Mouse (Mus musculus): ENCODE data around the gene Ppm1m. TPM values are rescaled to one million over a fixed set of nuclear protein-coding genes. Genes with fewer than 3 reads are reported as not detected.

Gene Ppm1m
- 10 to 100 TPM; 19.4 to 21.8 TPM for total RNA-seq (2021)
- long read RNA-seq, experiment 1, partial matches to known transcripts, result 1 of 10 reads
- long read RNA-seq, experiment 1, other reads (novel, unspliced or antisense), result 5 of 10 reads
- long read RNA-seq, experiment 2, transcript Ppm1m-203 (10 exons, 1,846 nt), result major isoform, 9 of 19 reads
- long read RNA-seq, experiment 2, partial matches to known transcripts, result 1 of 19 reads
- long read RNA-seq, experiment 2, other reads (novel, unspliced or antisense), result 9 of 19 reads

DNA sequence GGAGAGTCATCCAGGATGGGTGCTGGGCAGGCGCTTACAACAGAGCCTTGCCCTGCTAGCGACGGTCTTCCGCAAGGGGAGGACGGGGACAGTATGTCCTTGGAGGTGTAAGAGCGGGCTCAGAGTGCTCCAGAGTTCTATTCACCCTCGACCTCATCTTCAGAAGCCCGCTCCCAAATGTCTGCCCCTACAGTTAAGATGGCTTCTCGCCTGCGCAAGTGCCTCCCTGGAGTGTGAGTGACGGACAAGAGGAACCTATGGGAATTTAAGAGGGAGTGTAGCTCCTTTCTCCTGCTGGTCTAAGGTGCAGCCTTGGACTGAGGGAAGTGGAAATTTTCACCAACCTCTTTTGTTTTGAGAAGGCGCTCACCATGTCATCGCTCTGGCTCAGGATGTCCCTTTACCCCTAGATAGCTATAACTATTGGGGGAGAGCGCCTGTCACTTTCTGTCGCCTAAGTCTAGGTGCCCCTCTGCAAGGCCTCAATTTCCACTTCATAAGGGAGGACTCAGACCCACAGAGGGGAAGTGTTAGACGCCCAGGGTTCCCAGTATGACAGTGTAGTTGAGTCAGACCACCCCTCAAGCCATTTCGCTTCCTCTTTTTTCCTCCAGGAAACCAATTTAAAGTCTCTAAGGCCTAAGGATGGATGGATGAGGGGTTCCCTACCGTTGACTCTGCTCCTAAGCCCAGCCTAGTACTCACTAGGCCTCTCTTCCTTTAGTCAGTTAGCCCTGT lies at the start of gene Ppm1m:
TSS of gene Ppm1m (minus strand) at position 212 of the 738 bp plus-strand sequence.
- Histone ChIP-seq H3K27ac (peak within 1 kb of the TSS; percentile 83), H3K4me3 (peak within 1 kb of the TSS; percentile 55)
- no peak for TF ChIP-seq CTCF (conservative IDR thresholded peaks at IDR 0.05)
- no peak for DNase-seq (ENCODE audit: low spot score in 2 of 2)

DNA sequence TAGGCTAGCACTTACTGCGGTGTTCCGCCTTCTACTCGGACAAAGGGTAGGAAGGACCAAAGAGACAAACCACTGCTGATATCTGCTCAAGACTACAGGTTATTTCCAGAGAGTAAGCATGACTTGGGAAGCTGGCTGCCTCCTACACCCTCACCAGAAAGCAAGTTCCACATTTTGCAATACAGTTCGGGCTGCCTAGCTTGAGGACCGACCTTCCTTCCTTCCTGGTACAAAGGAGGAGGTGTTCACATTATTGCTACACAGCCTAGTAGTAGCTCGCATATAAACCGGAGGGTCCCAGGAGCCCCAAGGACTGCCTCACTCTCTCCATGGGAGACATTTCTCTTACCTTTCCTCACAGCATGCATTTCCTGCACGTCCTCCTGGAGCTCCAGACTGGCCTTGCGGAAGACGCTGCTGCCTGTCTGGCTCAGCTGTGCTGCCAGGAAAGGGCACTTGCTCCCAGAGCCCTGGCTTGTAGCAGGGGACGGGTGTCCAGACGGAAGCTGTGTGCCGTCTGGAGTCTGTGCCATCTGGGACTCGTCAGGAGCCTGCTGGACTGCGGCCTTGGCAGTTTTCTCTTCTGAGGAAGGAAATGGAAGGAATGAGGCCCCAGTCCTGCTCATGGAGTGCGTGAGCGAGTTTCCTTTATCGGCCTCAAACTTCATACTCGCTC lies 43.4 kb upstream of the Ppm1m start:
- Histone ChIP-seq H3K27ac (peak overlapping the region; percentile 68), H3K4me3 (no peak overlapping the region)
- no peak for TF ChIP-seq CTCF (conservative IDR thresholded peaks at IDR 0.05)
- no peak for DNase-seq (ENCODE audit: low spot score in 2 of 2)

DNA sequence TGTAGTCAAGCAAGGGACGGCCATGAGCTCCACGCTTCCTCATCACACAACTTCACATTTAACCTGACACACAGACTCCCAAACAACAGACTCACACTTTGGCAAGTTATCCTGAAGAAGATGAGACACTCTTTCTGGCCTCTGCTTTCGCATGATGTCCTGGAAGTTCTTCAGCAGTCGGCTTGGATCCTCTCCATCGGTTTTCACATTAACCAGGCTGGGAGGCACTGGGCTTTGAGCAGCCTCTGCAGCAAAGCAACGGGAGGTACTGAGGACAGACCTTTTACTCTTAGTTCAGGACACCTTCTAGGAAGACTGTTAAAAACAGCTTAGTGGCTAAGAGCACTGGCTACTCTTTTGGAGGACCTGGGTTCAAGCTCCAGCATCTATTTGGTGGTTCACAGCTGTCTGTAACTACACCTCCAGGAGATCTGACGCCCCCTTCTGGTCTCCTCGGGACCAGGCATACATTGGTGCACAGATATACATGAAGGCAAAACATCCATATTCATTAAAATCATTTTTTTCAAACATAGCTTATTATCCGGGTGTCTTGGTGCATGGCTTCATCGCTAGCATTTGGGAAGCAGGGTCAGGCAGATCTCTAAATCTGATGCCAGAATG lies 42.1 kb upstream of the Ppm1m start:
- TF ChIP-seq CTCF (conservative IDR thresholded peaks at IDR 0.05), result peak; percentile 53
- H3K4me3 ChIP-seq, result no peak overlapping the region
- DNase-seq (ENCODE audit: low spot score in 2 of 2), result no peak
- H3K27ac ChIP-seq, result peak overlapping the region; percentile 68; the same call in 1 of the 2 replicates

DNA sequence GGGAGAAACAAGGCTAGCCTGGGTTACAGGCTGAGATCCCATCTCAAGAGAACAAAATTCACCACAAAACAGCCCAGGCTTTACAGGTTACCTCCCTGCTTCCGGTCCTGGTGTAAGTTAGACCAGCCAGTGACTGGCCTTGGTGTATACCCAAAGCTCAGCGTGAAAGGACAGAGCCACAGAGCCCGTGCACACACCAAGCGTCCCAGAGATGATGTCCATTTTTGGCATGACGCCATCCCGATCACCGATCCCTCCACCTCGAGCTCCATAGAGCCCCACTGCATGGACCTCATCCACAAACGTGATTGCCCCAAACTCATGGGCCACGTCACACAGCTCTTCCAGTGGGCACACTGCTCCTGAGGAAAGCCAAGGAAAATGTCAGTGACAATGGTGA lies 38.3 kb upstream of the Ppm1m start:
- DNase-seq (ENCODE audit: low spot score in 2 of 2), result no peak
- Histone ChIP-seq H3K4me3 (no peak overlapping the region), H3K27ac (peak overlapping the region; percentile 53; the same call in 1 of the 2 replicates)
- TF ChIP-seq CTCF (conservative IDR thresholded peaks at IDR 0.05), result no peak

DNA sequence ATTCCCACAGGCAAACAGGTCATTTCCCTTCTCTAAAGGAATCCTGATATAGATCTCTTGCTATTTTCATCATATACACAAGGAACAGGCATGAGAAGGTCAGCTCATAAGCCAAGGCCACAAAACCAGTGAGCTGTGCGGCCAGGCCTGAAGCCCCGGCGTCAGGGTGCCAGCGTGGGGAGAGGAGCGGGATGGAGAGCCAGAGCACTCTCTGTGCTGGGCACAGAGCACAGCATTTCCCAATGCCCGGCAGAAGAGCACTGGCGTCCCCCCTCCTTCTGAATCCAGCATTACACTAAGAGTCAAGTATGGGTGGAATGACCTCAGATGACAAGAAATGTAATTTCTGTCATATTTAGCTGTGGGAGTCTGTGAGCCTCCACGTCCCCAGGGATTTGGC lies 37.9 kb upstream of the Ppm1m start:
- no peak for TF ChIP-seq CTCF (conservative IDR thresholded peaks at IDR 0.05)
- Histone ChIP-seq H3K4me3 (no peak overlapping the region), H3K27ac (peak overlapping the region; percentile 53)

DNA sequence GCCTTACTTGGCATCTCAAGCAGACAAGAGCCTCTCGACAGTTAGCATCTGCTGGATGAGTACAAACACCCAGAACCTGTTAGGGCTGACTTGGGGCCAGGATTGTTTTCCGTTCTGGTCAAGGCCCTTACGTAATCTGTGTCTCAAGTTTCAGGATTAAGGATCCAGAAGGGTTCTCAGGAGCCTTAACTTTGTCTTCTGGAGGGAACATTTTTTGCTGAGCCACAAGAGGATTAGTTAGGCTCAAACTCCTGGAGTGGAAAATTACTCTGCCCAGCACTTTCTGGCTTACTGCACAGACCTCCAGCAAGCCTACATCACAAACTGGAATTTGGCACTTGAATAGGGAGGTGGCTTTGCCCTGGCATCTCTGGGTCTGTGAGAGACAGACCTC lies 37.3 kb upstream of the Ppm1m start:
- TF ChIP-seq CTCF (conservative IDR thresholded peaks at IDR 0.05), result no peak
- Histone ChIP-seq H3K4me3 (no peak overlapping the region), H3K27ac (peak overlapping the region; percentile 62; the same call in 1 of the 2 replicates)
- no peak for DNase-seq (ENCODE audit: low spot score in 2 of 2)

More for the DNA sequence above, 37.9 kb upstream of the Ppm1m start:
- DNase-seq (ENCODE audit: low spot score in 2 of 2), result no peak

DNA sequence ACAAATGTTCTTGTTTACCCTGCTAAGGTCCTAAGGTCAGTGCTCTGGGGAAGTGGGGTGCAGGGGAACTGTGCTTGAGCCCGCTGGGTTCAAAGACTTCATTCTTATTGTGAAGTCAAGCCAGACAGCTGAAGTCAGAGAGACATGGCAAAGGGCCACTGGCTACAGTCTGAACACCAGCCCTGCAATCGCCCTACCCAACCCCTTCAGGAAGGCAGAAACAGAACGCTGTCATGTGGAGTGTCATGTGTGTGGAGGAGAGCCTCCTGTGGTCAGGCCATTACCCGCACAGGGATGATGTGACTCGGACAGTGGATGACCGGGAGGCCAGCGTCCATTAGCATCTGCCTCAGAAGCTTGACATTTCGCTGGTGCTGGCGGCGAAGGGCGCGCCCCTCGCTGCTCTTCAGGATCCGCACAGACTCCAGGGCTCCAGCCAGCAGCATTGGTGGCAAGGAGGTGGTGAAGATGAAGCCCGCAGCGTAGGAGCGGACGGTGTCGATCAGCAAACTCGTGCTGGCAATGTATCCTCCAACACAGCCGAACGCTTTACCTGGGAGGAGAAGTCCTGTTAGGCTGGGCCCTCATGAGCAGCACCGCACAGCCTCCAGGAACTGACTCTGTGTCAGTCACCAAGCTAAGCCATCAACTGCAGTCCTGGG lies 36.7 kb upstream of the Ppm1m start:
- peak overlapping the region; percentile 62; the same call in 1 of the 2 replicates for H3K27ac ChIP-seq
- DNase-seq (ENCODE audit: low spot score in 2 of 2), result no peak
- H3K4me3 ChIP-seq, result no peak overlapping the region
- TF ChIP-seq CTCF (conservative IDR thresholded peaks at IDR 0.05), result no peak

DNA sequence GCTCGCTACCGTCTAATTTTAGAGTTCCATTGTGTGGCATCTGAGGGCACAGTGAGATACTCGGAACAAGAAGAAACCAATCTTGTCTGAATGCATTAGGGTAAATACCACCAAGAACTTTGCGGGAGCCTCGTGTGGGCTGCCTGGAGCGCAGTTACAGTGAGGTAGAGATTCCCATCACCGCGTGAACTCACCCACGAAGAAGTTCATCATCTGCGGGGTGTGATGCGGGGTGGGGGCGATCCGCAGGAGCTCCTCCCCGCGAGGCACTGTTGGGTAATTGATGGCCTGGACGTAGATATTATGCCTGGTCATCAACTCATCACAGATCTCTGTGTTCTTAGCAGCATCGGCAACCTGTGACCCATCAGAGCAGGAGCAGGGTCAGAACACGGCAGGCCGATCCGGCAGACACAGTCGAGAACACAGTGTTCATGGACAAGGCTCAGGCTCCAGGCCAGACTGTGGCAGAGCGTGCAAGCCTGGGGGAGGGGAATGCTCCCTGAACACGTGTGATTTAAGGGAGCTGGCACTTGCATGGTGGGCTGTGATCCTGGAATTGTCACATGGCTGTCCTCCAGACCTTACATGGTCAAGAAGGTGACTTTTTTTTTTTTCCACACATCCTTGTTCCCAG lies 35.8 kb upstream of the Ppm1m start:
- no peak overlapping the region for H3K4me3 ChIP-seq
- peak overlapping the region; percentile 62; the same call in 1 of the 2 replicates for H3K27ac ChIP-seq
- TF ChIP-seq CTCF (conservative IDR thresholded peaks at IDR 0.05), result no peak
- DNase-seq (ENCODE audit: low spot score in 2 of 2), result no peak

DNA sequence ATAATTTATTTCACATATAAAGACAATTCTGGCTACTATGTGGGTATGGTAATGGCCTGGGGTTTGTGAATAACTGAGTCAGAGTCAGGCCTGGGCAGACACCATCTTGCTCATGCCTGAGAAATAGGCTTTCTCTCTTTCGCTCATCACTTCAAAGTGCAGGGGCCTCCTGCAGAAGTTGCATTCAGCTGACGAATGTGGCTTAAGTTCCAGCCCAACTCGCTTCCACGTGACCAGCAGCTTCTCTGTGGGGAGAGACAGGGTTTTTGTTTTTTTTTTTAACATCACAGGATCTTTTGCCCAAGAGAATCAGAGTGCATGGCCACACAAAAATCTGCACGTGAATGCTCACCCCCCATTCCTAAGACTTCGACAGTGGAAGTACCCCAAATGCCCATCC lies 34.4 kb upstream of the Ppm1m start:
- no peak for TF ChIP-seq CTCF (conservative IDR thresholded peaks at IDR 0.05)
- DNase-seq (ENCODE audit: low spot score in 2 of 2), result no peak
- H3K4me3 ChIP-seq, result no peak overlapping the region
- H3K27ac ChIP-seq, result 0 out of 2 replicates have a peak overlapping the region, but pooled peaks have one; percentile 43

DNA sequence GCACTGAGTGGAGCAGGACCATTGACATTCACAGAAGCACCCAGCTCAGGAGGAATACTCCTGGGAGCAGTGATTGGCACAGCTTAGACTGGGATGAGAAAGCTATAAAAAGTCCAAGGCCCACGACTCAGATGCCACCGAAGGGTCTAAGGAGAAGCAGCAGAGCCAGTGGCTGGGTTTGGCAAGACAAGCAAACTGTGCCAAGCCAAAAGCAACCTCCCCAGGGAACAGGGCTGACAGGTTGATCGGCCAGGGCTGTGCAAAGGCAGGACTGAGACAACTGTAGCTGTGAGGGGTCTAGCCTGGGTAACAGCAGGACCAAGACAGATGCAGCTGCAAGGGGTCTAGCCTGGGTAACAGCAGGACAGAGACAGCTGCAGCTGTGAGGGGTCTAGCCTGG lies 33.4 kb upstream of the Ppm1m start:
- no peak for TF ChIP-seq CTCF (conservative IDR thresholded peaks at IDR 0.05)
- DNase-seq (ENCODE audit: low spot score in 2 of 2), result no peak
- Histone ChIP-seq H3K27ac (peak overlapping the region; percentile 10; the same call in 1 of the 2 replicates), H3K4me3 (no peak overlapping the region)

DNA sequence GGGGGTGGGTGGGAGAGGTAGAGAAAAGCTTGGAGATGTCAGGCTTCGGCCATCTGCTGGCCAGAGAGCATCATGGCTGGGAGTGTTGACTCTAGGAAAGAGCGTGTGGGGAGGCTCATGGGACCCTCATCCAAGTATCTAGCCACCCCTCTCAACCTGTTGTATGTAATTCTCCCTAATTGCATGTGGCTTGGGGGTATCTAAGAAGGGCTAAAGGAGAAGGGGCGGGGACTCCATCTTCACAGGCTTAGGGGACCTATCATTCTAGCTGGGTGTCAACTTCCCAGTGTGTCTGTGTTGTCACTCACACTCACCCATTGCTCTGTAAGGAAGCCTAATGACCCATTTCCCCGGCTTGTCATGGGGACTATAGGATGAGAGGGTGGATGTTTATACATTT lies 32.3 kb upstream of the Ppm1m start:
- 0 out of 2 replicates have a peak, but pooled peaks have one; percentile 27 for TF ChIP-seq CTCF (conservative IDR thresholded peaks at IDR 0.05)
- H3K27ac ChIP-seq, result no peak overlapping the region; the same call in 1 of the 2 replicates
- DNase-seq (ENCODE audit: low spot score in 2 of 2), result no peak
- H3K4me3 ChIP-seq, result no peak overlapping the region

DNA sequence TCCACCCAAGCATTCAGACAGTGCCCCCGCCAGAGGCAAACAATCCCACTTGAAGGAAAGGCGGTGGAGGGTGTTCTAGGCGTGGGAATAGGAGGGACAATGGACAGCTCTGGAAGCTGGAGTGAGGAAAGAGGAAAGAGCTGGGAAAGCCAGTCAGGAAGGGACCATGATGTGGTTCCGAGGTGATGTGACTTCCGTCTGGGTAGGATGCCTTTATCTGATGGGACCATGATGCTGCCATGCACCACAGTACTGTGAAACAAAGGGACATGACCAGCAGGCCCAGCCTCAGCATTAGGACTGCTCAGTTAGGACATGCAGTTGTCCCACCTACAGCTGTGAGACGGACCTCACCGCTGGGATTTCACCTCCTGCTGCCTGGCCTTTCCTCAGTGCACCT lies 31.7 kb upstream of the Ppm1m start:
- no peak for TF ChIP-seq CTCF (conservative IDR thresholded peaks at IDR 0.05)
- DNase-seq (ENCODE audit: low spot score in 2 of 2), result no peak
- Histone ChIP-seq H3K27ac (peak overlapping the region; percentile 6; the same call in 1 of the 2 replicates), H3K4me3 (no peak overlapping the region)

Measured in layer of hippocampus, adult 2 months (tissue).